Mouse (Mus musculus): ENCODE measurements around the gene Lst1.

The Lst1 gene

DNA sequence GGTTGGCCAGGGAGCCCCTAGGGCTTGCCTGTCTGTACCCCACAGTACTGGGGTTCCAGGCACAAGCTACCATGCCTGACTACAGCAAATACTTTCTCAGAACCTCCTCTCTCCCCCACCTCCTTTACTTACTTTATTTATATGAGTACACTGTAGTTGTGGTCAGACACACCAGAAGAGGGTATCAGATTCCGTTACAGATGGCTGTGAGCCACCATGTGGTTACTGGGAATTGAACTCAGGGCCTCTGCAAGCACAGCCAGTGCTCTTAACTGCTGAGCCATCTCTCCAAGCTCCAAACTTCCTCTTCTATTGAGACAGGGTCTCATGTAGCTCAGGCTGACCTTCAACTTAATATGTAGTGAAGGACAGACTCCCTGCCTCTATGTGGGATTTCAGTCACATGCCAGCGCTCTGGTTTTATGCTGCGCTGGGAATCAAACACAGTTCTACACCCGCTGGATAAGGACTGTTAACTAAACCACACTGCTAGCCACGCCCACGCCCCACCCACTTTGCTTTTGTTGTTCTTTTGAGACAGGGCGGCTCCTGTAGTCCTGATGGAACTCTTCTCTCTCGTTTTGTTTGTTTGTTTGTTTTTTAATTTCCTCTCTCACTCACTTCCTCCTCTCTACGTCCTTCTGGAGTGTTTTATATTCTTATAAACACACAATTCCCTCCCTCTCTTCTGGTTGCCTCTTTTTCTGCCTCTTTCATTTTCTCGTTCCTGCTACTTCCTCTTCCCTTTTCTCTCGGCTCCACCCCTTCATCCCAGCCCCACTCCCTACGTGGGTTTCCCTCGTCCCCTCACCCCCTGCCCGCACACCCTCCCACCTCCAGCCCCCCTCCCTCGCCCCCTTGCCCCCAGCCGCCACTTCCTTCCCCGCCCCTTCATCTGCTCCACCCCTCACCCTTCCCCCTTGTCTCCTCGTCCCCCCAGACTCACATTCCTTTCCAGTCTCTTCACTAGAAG lies 2.3 kb downstream of the Lst1 start:
- DNase-seq (ENCODE audit: low read depth, low spot score): peak; percentile 93

DNA sequence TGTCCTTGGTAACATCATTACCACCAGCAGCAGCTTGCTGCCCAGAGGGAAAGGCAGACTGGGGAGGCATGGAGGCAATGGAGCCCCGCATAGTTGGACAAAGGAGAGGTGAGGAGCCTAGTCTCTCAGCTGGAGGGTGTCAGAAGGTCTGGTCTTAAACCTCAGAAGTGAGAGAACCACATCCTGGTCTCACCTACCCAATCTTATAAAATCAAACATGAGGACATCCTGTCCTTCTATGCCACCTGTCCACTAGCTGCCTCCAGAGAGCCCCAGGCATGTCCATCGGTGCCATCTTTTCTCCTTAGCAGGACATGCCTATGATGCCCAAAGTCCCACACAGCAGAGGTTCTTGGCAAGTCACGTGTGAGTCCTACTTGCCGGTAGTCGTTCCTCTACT lies 8.1 kb downstream of the Lst1 start:
- no peak for DNase-seq (ENCODE audit: low read depth, low spot score)

- DNase-seq (ENCODE audit: low read depth, low spot score): peak; percentile 88
These were observed 9.7 kb downstream of the Lst1 start for GRCm38 (mm10) chr17:35178528-35178927.

DNA sequence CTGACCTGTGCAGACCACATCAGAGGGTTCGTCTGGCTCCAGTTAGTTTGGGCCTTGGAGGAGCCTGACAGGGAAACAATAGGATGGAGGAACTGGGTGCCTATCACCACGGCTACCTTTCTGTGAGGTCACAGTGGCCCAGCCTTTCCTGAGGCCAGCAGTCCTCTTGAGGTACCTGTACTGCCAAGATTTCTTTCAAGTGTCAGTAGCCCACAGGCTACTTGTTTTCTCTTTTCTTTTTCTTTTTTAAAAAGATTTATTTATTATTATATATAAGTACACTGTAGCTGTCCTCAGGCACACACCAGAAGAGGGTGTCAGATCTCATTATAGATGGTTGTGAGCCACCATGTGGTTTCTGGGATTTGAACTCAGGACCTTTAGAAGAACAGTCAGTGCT lies 12.3 kb downstream of the Lst1 start, which contains the start of gene Aif1:
Aif1 (minus strand) TSS at position 101 of the 400 bp plus-strand sequence.
- no peak for DNase-seq (ENCODE audit: low read depth, low spot score)

DNA sequence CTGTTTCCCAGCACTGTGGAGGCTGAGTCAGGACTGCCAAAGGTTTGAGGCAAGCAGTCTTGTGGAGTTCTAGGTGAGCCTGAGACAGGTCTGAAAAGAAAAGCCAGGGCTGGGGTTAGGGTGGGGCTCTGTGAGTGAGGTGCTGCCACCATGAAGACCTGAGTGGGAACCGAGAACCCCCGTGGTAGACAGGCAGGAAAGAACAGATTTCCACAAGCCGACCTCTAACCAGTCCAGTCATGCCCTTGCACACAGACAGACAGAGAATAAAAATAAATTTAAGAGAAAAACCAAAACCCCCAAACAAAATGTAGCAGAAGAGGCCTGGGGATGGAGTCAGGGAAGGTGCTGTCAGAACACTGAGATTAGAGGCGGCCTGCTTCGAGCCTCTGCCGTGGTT lies 12.9 kb downstream of the Lst1 start:
- DNase-seq (ENCODE audit: low read depth, low spot score): no peak

DNA sequence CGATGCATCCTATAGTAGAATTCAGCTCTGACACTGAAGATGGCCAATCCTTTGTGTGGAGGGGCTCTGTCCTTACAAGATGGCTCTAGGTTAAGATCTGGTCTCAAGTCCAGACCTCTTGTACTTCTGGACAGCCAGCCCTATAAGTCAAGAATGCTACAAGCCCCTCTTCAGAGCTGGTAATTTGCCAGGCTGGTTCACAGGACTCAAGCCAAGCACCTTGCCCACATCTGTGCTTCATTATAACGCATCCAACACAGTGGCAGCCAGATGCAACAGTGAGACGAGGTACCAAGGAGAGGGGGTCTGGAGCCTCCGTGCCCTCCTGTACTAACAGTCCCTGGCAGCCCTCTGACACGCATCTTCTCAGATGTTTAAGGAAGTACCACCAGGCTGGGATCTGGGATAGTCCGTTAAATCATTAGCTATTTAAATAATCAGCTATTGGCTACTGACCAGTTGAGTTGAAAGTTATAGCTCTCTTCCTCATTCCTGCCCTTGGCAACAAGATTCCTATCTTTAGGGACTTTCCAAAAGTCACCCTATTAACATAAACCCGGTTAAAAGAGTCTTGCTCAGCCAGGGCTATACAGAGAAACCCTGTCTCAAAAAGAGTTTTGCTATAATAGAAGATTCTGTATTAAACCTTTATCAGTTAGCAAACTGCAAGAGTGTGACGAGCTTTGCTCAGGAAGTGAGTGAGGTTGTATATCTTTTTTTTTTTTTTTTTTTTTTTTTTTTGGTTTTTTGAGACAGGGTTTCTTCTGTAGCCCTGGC lies 13.8 kb downstream of the Lst1 start:
- DNase-seq (ENCODE audit: low read depth, low spot score): no peak

GRCm38 (mm10) chr17:35173329-35173728 lies 14.9 kb downstream of the Lst1 start:
- no peak for DNase-seq (ENCODE audit: low read depth, low spot score)

- no peak for DNase-seq (ENCODE audit: low read depth, low spot score)
These were observed 15.6 kb downstream of the Lst1 start for GRCm38 (mm10) chr17:35172445-35173234.

GRCm38 (mm10) chr17:35168541-35169207 lies 19.6 kb downstream of the Lst1 start:
- peak; percentile 80 for DNase-seq (ENCODE audit: low read depth, low spot score)

- no peak for DNase-seq (ENCODE audit: low read depth, low spot score)
These were observed 20.4 kb downstream of the Lst1 start for GRCm38 (mm10) chr17:35167794-35168193.

DNA sequence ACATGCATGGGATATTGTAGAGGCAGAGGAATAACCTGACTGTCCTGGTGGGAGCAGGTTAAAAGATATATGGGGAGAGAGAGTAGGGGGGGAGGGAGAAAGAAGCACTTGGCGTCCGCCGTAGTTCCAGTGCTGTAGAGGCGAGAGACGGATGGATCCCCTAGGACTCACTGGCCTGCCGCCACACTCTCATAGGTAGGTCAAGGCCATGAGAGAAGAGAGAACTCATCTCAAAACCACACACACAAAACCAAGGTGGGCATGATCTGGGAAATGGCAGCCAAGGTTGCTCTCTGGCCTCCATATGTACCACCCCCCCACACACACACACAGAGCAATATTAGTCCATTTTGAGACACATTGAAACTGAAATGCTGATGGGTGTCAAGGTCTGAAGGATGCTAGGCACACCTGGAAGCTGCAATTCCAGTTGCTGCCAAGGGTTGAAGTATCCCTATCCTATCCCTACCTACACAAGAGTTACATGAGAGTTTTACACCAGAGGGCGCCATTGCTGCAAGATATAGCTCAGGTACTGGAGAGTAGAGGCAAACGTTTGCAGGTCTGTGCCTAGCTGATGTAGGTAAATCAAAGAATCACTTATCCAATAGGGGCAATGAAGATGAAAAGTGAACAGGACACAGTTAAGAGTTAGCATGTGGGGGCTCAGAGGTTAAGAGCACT lies 21.7 kb downstream of the Lst1 start:
- DNase-seq (ENCODE audit: low read depth, low spot score): peak; percentile 96

DNA sequence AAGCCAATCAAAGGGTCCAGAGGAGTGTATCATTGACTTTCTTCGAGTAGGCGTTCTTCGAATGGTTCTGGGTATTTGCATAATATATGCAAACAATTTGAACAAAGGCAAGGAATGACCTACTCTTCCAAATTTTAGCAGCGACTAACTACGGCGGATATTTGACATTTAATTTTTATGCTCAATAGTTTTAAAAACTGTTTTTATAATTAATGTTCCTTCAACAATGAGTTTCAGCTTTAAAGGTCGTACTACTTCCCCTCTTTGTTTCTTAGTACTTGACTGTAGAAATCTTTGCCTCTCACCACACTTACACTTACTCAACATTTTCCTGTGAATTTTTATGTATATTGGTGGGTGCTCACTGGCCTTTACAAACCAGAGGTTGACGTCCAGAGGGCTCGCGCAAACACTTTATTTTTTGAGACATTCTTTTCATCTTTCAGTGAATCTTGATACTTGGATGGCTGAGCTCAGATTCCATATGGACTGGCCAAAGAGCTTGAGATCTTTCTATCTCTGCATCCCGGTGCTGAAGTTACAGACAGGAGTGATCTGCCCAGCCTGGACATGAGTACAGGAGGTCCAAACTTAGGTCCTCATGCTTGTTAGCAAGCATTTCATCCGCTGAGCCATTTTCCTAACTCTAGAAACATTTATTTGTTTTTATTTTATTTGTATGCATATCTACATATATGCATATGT lies 22.6 kb downstream of the Lst1 start:
- DNase-seq (ENCODE audit: low read depth, low spot score): no peak

DNA sequence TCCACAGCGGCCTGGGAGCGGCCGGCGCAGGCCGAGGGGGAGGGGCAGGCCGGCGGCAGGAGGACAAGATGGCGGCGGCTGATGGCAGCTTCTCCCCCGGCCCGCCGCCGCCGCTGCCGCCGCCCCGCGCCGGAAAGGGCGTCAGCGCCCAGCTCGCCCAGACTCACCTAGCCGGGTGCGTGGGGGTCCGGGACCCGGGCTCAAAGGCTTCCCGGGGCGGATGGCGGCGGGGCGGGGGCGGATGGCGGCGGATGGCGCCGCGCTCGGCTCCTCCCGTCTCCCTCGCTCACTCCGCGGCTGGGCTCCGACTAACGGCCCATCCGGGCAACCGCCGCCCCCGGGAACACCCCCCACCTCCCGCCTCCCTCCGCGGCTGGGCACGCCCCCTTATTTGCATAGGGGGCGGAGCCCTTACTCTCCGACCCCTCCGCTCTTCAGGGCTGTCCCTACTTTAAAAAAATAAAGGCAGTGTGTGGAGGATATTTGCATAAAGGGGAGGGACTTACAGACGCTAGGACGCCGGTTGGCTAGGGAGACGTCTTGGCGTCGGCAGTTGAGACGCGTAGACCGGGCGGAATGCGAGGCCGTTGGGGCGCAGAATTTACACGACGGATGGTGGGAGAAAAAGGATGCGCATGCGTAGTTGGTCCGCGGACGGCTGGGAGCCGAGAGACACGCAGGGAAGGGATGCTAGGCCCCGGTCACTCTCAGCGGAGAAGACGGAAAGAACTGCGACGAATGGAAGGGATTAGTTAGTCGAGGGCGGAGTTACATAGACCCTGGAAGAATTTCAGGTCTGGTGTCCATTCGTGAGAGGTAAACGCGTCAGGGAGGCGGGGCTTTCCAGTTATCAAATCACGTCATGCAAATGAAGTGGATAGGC lies 23.4 kb downstream of the Lst1 start, which contains the start of gene Prrc2a:
Prrc2a (minus strand) TSS at position 330 of the 883 bp plus-strand sequence.
- DNase-seq (ENCODE audit: low read depth, low spot score): peak; percentile 100

GRCm38 (mm10) chr17:35164218-35164567 lies 24.0 kb downstream of the Lst1 start:
- DNase-seq (ENCODE audit: low read depth, low spot score): no peak

DNA sequence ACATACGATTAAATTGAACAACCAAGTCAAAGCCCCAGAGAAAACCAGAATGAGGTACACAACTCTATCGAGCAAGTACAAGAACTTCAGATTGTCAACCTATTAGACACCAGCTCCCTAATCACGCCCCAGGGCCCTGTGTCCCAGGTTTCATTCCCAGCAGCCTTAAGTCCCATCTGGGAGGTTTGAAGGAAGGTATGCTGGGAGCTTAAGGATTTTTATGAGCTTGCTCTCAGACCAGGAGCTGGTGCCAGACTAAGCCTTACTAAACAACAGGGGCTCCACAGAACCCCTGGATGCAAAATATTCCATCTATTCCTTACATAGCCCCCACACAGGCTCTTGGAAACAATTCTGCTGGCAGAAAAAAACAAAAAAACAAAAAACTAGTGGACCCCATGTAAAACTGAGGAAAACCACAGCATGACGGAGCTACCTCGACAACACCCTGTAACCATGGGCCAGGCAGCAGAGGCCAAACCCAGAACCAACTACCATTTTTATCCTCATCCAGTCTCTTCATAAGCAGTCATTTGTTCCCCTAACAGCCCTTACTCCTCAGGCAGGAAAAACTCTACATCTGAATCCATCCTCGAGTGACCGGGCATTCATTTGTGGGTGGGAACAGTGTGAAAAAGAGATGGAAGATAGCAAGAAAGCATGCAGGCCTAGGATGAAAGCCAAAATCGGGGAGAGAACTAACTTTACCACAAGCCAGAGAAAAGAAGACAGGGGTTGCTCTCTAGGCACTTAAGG lies 24.7 kb downstream of the Lst1 start:
- no peak for DNase-seq (ENCODE audit: low read depth, low spot score)

- peak; percentile 46 for DNase-seq (ENCODE audit: low read depth, low spot score)
These were observed 25.5 kb downstream of the Lst1 start for GRCm38 (mm10) chr17:35162730-35163129.

DNA sequence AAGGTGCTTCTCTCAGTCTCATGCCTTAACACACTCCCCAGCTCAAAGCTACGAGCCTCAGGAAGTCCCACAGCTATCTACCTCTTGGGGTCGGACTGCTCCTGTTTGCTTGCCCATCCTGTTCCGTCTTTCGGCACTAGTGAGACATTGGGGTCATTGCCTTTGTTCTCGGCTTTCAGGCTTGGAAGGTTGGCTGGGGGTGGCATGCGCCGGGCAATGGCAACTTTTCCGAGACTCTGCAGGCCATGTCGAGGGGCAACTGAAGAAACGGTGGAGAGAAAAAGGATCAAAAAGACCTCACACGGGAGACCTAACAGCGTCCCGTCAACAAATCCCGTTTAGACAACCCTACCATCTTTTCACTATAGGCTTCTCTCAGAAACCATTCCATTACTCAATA lies 26.1 kb downstream of the Lst1 start:
- no peak for DNase-seq (ENCODE audit: low read depth, low spot score)

GRCm38 (mm10) chr17:35161421-35161820 lies 26.8 kb downstream of the Lst1 start:
- no peak for DNase-seq (ENCODE audit: low read depth, low spot score)
